Mouse (Mus musculus) granulocyte monocyte progenitor cell, adult 5-6 weeks (primary cell): ENCODE data around the gene Ifi35. TPM values are rescaled to one million over a fixed set of nuclear protein-coding genes. Genes with fewer than 3 reads are reported as not detected.
"Not testable (repeated sequence)": the region's sequence is repeated elsewhere in the genome, so short reads cannot be mapped to it uniquely, and the experiment has no call there.

Source experiments
- ATAC-seq: replicated peaks from 2 replicates; pipeline ENCODE4 v1.8.0; 2016; ENCODE audit warnings: mild to moderate bottlenecking, moderate TSS enrichment, inconsistent platforms; ENCODE audit not compliant: poor library complexity, severe bottlenecking
- total RNA-seq, 2 experiments: library from RNA; stranded (forward) in 1 of 2; stranded (reverse) in 1 of 2; fragments of 200-712, 200-1000 nt in 1 of 2; fragments of >200 nt in 1 of 2; fragmentation: Nextera tagmentation in 1 of 2; gene quantifications; 2 replicates each; pipeline ENCODE4 v1.2.3; 2014 to 2017

Ifi35 gene
- total RNA-seq, 2 experiments from 2014 or later, result 26.9 to 27.7 TPM

- not testable (repeated sequence) for ATAC-seq
Observed at GRCm38 (mm10) chr11:101466552-101466950, 18.3 kb downstream of the Ifi35 start.

GRCm38 (mm10) chr11:101467477-101468262 is 19.5 kb downstream of the Ifi35 start:
- ATAC-seq, result peak; percentile 44

GRCm38 (mm10) chr11:101468263-101468688 is 20.1 kb downstream of the Ifi35 start:
- no peak for ATAC-seq

- ATAC-seq, result no peak
Observed at GRCm38 (mm10) chr11:101468731-101469130, 20.5 kb downstream of the Ifi35 start.

- no peak for ATAC-seq
Observed at GRCm38 (mm10) chr11:101469155-101469554, 20.9 kb downstream of the Ifi35 start.

- no peak for ATAC-seq
Observed at GRCm38 (mm10) chr11:101470206-101470605, 22.0 kb downstream of the Ifi35 start.

GRCm38 (mm10) chr11:101471926-101472325 is 23.7 kb downstream of the Ifi35 start:
- no peak for ATAC-seq

GRCm38 (mm10) chr11:101472336-101472735 is 24.1 kb downstream of the Ifi35 start:
- ATAC-seq, result no peak

- 0 out of 2 replicates have a peak, but pooled peaks have one; percentile 27 for ATAC-seq
Observed at GRCm38 (mm10) chr11:101473686-101474085, 25.5 kb downstream of the Ifi35 start.

- ATAC-seq, result no peak
Observed at GRCm38 (mm10) chr11:101474298-101474697, 26.1 kb downstream of the Ifi35 start.

GRCm38 (mm10) chr11:101476361-101476760 is 28.2 kb downstream of the Ifi35 start:
- ATAC-seq, result not testable (repeated sequence)

GRCm38 (mm10) chr11:101477194-101477551 is 29.0 kb downstream of the Ifi35 start:
- no peak for ATAC-seq

GRCm38 (mm10) chr11:101477552-101478211 is 29.5 kb downstream of the Ifi35 start:
- ATAC-seq, result no peak

- ATAC-seq, result no peak
Observed at GRCm38 (mm10) chr11:101479171-101479635, 31.0 kb downstream of the Ifi35 start.

GRCm38 (mm10) chr11:101480912-101481311 is 32.7 kb downstream of the Ifi35 start:
- no peak for ATAC-seq

GRCm38 (mm10) chr11:101483804-101484203 is 35.6 kb downstream of the Ifi35 start:
- no peak for ATAC-seq

- no peak for ATAC-seq
Observed at GRCm38 (mm10) chr11:101484245-101484644, 36.0 kb downstream of the Ifi35 start.

- ATAC-seq, result no peak
Observed at GRCm38 (mm10) chr11:101484814-101485213, 36.6 kb downstream of the Ifi35 start.

- ATAC-seq, result no peak
Observed at GRCm38 (mm10) chr11:101485509-101486028, 37.4 kb downstream of the Ifi35 start.

- ATAC-seq, result no peak
Observed at GRCm38 (mm10) chr11:101486126-101486525, 37.9 kb downstream of the Ifi35 start.

- no peak for ATAC-seq
Observed at GRCm38 (mm10) chr11:101506269-101506780, 58.1 kb downstream of the Ifi35 start.
